Mouse (Mus musculus): ENCODE results near the gene Cabcoco1. TPM values are rescaled to one million over a fixed set of nuclear protein-coding genes. Genes with fewer than 3 reads are reported as not detected.

Cabcoco1 gene
- polyA plus RNA-seq, 1 experiment from 2014 or later: 2.1 TPM

GRCm38 (mm10) chr10:68553677-68554076 lies 12.0 kb upstream of the Cabcoco1 start:
- no peaks in the 10 kb centered on the region for H3K9me3 ChIP-seq (replicated peaks; ENCODE audit: control insufficient read depth, low read length)
- H3K27me3 ChIP-seq (ENCODE audit: control insufficient read depth, insufficient read depth, low read depth, low read length): no peaks in the 10 kb centered on the region
- 59% methylated on average over 3 of the region's 3 CpGs for WGBS (ENCODE audit: insufficient replicate concordance)
- no peak overlapping the region for H3K4me3 ChIP-seq (ENCODE audit: low read depth, low read length)
- no peak overlapping the region for H3K9ac ChIP-seq (ENCODE audit: low read depth, low read length)
- ATAC-seq (ENCODE audit: low read depth): no peak
- no peak overlapping the region for H3K4me2 ChIP-seq (ENCODE audit: low read depth, low read length)
- H3K27ac ChIP-seq (ENCODE audit: low read length): no peak overlapping the region
- no peaks in the 10 kb centered on the region for H3K36me3 ChIP-seq (ENCODE audit: control insufficient read depth, insufficient read depth)
- H3K4me1 ChIP-seq (ENCODE audit: control insufficient read depth, low read depth, low read length): no peaks in the 10 kb centered on the region

GRCm38 (mm10) chr10:68552556-68552955 lies 10.9 kb upstream of the Cabcoco1 start:
- Histone ChIP-seq H3K4me2 (ENCODE audit: low read depth, low read length) (no peak overlapping the region), H3K27me3 (ENCODE audit: control insufficient read depth, insufficient read depth, low read depth, low read length) (no peaks in the 10 kb centered on the region), H3K9ac (ENCODE audit: low read depth, low read length) (no peak overlapping the region), H3K4me3 (ENCODE audit: low read depth, low read length) (no peak overlapping the region), H3K27ac (ENCODE audit: low read length) (no peak overlapping the region), H3K9me3 (replicated peaks; ENCODE audit: control insufficient read depth, low read length) (no peaks in the 10 kb centered on the region), H3K36me3 (ENCODE audit: control insufficient read depth, insufficient read depth) (no peaks in the 10 kb centered on the region), H3K4me1 (ENCODE audit: control insufficient read depth, low read depth, low read length) (no peaks in the 10 kb centered on the region)
- no peak for ATAC-seq (ENCODE audit: low read depth)
- whole genome bisulfite sequencing (ENCODE audit: insufficient replicate concordance): 24% methylated on average over 2 of the region's 2 CpGs

- no peaks in the 10 kb centered on the region for H3K27me3 ChIP-seq (ENCODE audit: control insufficient read depth, insufficient read depth, low read depth, low read length)
- no peak for ATAC-seq (ENCODE audit: low read depth)
- H3K9me3 ChIP-seq (replicated peaks; ENCODE audit: control insufficient read depth, low read length): no peaks in the 10 kb centered on the region
- H3K36me3 ChIP-seq (ENCODE audit: control insufficient read depth, insufficient read depth): no peaks in the 10 kb centered on the region
- no peaks in the 10 kb centered on the region for H3K4me1 ChIP-seq (ENCODE audit: control insufficient read depth, low read depth, low read length)
- H3K4me2 ChIP-seq (ENCODE audit: low read depth, low read length): no peak overlapping the region
- WGBS (ENCODE audit: insufficient replicate concordance): 69% methylated on average over 7 of the region's 7 CpGs
- H3K27ac ChIP-seq (ENCODE audit: low read length): no peak overlapping the region
- no peak overlapping the region for H3K9ac ChIP-seq (ENCODE audit: low read depth, low read length)
- H3K4me3 ChIP-seq (ENCODE audit: low read depth, low read length): no peak overlapping the region
These were observed 9.6 kb upstream of the Cabcoco1 start for GRCm38 (mm10) chr10:68551316-68551715.

GRCm38 (mm10) chr10:68550668-68551267 lies 9.1 kb upstream of the Cabcoco1 start:
- WGBS (ENCODE audit: insufficient replicate concordance): 67% methylated on average over 9 of the region's 9 CpGs
- Histone ChIP-seq H3K36me3 (ENCODE audit: control insufficient read depth, insufficient read depth) (no peaks in the 10 kb centered on the region), H3K9me3 (replicated peaks; ENCODE audit: control insufficient read depth, low read length) (no peaks in the 10 kb centered on the region), H3K9ac (ENCODE audit: low read depth, low read length) (no peak overlapping the region), H3K4me2 (ENCODE audit: low read depth, low read length) (no peak overlapping the region), H3K4me1 (ENCODE audit: control insufficient read depth, low read depth, low read length) (no peaks in the 10 kb centered on the region), H3K27ac (ENCODE audit: low read length) (no peak overlapping the region), H3K27me3 (ENCODE audit: control insufficient read depth, insufficient read depth, low read depth, low read length) (no peaks in the 10 kb centered on the region), H3K4me3 (ENCODE audit: low read depth, low read length) (no peak overlapping the region)
- ATAC-seq (ENCODE audit: low read depth): no peak

GRCm38 (mm10) chr10:68543107-68543506 lies 1.4 kb upstream of the Cabcoco1 start:
- 49% methylated on average over 3 of the region's 3 CpGs for WGBS (ENCODE audit: insufficient replicate concordance)
- no peak for ATAC-seq (ENCODE audit: low read depth)

GRCm38 (mm10) chr10:68541943-68542420 lies 286 bp upstream of the Cabcoco1 start:
- Histone ChIP-seq H3K27me3 (ENCODE audit: control insufficient read depth, insufficient read depth, low read depth, low read length) (no peaks in the 10 kb centered on the region), H3K27ac (ENCODE audit: low read length) (no peak overlapping the region; the same call in 1 of the 2 replicates), H3K36me3 (ENCODE audit: control insufficient read depth, insufficient read depth) (no peaks in the 10 kb centered on the region), H3K4me1 (ENCODE audit: control insufficient read depth, low read depth, low read length) (peaks cover 3% of the 10 kb centered on the region; the same call in 1 of the 2 replicates), H3K4me3 (ENCODE audit: low read depth, low read length) (peak overlapping the region; percentile 55), H3K9me3 (replicated peaks; ENCODE audit: control insufficient read depth, low read length) (no peaks in the 10 kb centered on the region), H3K9ac (ENCODE audit: low read depth, low read length) (0 out of 2 replicates have a peak overlapping the region, but pooled peaks have one; percentile 7), H3K4me2 (ENCODE audit: low read depth, low read length) (peak overlapping the region; percentile 62)
- no peak for ATAC-seq (ENCODE audit: low read depth)
- 26% methylated on average over 7 of the region's 7 CpGs for WGBS (ENCODE audit: insufficient replicate concordance)

More at GRCm38 (mm10) chr10:68543107-68543506, 1.4 kb upstream of the Cabcoco1 start:
- no peaks in the 10 kb centered on the region for H3K27me3 ChIP-seq (ENCODE audit: control insufficient read depth, insufficient read depth, low read depth, low read length)
- no peaks in the 10 kb centered on the region for H3K36me3 ChIP-seq (ENCODE audit: control insufficient read depth, insufficient read depth)
- no peak overlapping the region for H3K9ac ChIP-seq (ENCODE audit: low read depth, low read length)
- no peak overlapping the region for H3K4me3 ChIP-seq (ENCODE audit: low read depth, low read length)
- peaks cover 3% of the 10 kb centered on the region; the same call in 1 of the 2 replicates for H3K4me1 ChIP-seq (ENCODE audit: control insufficient read depth, low read depth, low read length)
- H3K9me3 ChIP-seq (replicated peaks; ENCODE audit: control insufficient read depth, low read length): no peaks in the 10 kb centered on the region
- no peak overlapping the region for H3K27ac ChIP-seq (ENCODE audit: low read length)
- no peak overlapping the region for H3K4me2 ChIP-seq (ENCODE audit: low read depth, low read length)

- peaks cover 3% of the 10 kb centered on the region; the same call in 1 of the 2 replicates for H3K4me1 ChIP-seq (ENCODE audit: control insufficient read depth, low read depth, low read length)
- 0 out of 2 replicates have a peak overlapping the region, but pooled peaks have one; percentile 72 for H3K27ac ChIP-seq (ENCODE audit: low read length)
- 0 out of 2 replicates have a peak overlapping the region, but pooled peaks have one; percentile 62 for H3K4me2 ChIP-seq (ENCODE audit: low read depth, low read length)
- no peaks in the 10 kb centered on the region for H3K36me3 ChIP-seq (ENCODE audit: control insufficient read depth, insufficient read depth)
- ATAC-seq (ENCODE audit: low read depth): no peak
- WGBS (ENCODE audit: insufficient replicate concordance): 51% methylated on average over 3 of the region's 3 CpGs
- no peaks in the 10 kb centered on the region for H3K27me3 ChIP-seq (ENCODE audit: control insufficient read depth, insufficient read depth, low read depth, low read length)
- no peak overlapping the region for H3K9ac ChIP-seq (ENCODE audit: low read depth, low read length)
- no peak overlapping the region for H3K4me3 ChIP-seq (ENCODE audit: low read depth, low read length)
- no peaks in the 10 kb centered on the region for H3K9me3 ChIP-seq (replicated peaks; ENCODE audit: control insufficient read depth, low read length)
These were observed 1.1 kb downstream of the Cabcoco1 start for GRCm38 (mm10) chr10:68540612-68541011.

- no peaks in the 10 kb centered on the region for H3K27me3 ChIP-seq (ENCODE audit: control insufficient read depth, insufficient read depth, low read depth, low read length)
- no peaks in the 10 kb centered on the region for H3K9me3 ChIP-seq (replicated peaks; ENCODE audit: control insufficient read depth, low read length)
- 63% methylated on average over 4 of the region's 4 CpGs for WGBS (ENCODE audit: insufficient replicate concordance)
- H3K4me1 ChIP-seq (ENCODE audit: control insufficient read depth, low read depth, low read length): peaks cover 3% of the 10 kb centered on the region; the same call in 1 of the 2 replicates
- H3K27ac ChIP-seq (ENCODE audit: low read length): no peak overlapping the region
- H3K4me2 ChIP-seq (ENCODE audit: low read depth, low read length): no peak overlapping the region
- H3K9ac ChIP-seq (ENCODE audit: low read depth, low read length): no peak overlapping the region
- no peaks in the 10 kb centered on the region for H3K36me3 ChIP-seq (ENCODE audit: control insufficient read depth, insufficient read depth)
- ATAC-seq (ENCODE audit: low read depth): no peak
- H3K4me3 ChIP-seq (ENCODE audit: low read depth, low read length): no peak overlapping the region
These were observed 4.3 kb downstream of the Cabcoco1 start for GRCm38 (mm10) chr10:68537261-68537950.

Data from liver, embryonic 16.5 days (tissue).